Mouse (Mus musculus): ENCODE data around the gene Wars. TPM values are rescaled to one million over a fixed set of nuclear protein-coding genes. Genes with fewer than 3 reads are reported as not detected.

Wars gene
- polyA plus RNA-seq, 1 experiment from 2014 or later = 156 TPM

- Histone ChIP-seq H3K9me3 (replicated peaks) (no peaks in the 10 kb centered on the region), H3K36me3 (no peaks in the 10 kb centered on the region), H3K4me3 (no peak overlapping the region), H3K4me1 (peaks cover 33% of the 10 kb centered on the region), H3K27ac (replicated peaks) (no peak overlapping the region), H3K27me3 (ENCODE audit: low read depth, poor library complexity, severe bottlenecking) (no peaks in the 10 kb centered on the region)
- WGBS = 94% methylated on average over 2 of the region's 2 CpGs
- DNase-seq (ENCODE audit: low spot score) = no peak
Observed at GRCm38 (mm10) chr12:108928249-108928648, 34.3 kb upstream of the Wars start.

- DNase-seq (ENCODE audit: low spot score) = no peak
Observed at GRCm38 (mm10) chr12:108926606-108927111, 32.7 kb upstream of the Wars start.

GRCm38 (mm10) chr12:108918753-108919152, 24.8 kb upstream of the Wars start:
- Histone ChIP-seq H3K4me3 (no peak overlapping the region), H3K4me1 (peaks cover 51% of the 10 kb centered on the region), H3K27ac (replicated peaks) (no peak overlapping the region), H3K27me3 (ENCODE audit: low read depth, poor library complexity, severe bottlenecking) (0 out of 2 replicates have a peak, but pooled peaks cover 5% of the 10 kb centered on the region), H3K36me3 (no peaks in the 10 kb centered on the region), H3K9me3 (replicated peaks) (no peaks in the 10 kb centered on the region)
- no peak for DNase-seq (ENCODE audit: low spot score)
- 78% methylated on average over 4 of the region's 4 CpGs for WGBS

More at GRCm38 (mm10) chr12:108926606-108927111, 32.7 kb upstream of the Wars start:
- Histone ChIP-seq H3K4me3 (no peak overlapping the region), H3K27ac (replicated peaks) (no peak overlapping the region), H3K9me3 (replicated peaks) (no peaks in the 10 kb centered on the region), H3K4me1 (peaks cover 25% of the 10 kb centered on the region), H3K36me3 (no peaks in the 10 kb centered on the region), H3K27me3 (ENCODE audit: low read depth, poor library complexity, severe bottlenecking) (no peaks in the 10 kb centered on the region)
- WGBS = 67% methylated on average over 10 of the region's 11 CpGs

- 76% methylated on average over 9 of the region's 9 CpGs for WGBS
- no peak for DNase-seq (ENCODE audit: low spot score)
- Histone ChIP-seq H3K27ac (replicated peaks) (peak overlapping the region; percentile 59), H3K36me3 (no peaks in the 10 kb centered on the region), H3K4me1 (peaks cover 63% of the 10 kb centered on the region), H3K9me3 (replicated peaks) (no peaks in the 10 kb centered on the region), H3K4me3 (no peak overlapping the region), H3K27me3 (ENCODE audit: low read depth, poor library complexity, severe bottlenecking) (0 out of 2 replicates have a peak, but pooled peaks cover 5% of the 10 kb centered on the region)
Observed at GRCm38 (mm10) chr12:108917509-108917908, 23.5 kb upstream of the Wars start.

- Histone ChIP-seq H3K27ac (replicated peaks) (peak overlapping the region; percentile 77), H3K4me3 (no peak overlapping the region), H3K9me3 (replicated peaks) (no peaks in the 10 kb centered on the region), H3K36me3 (no peaks in the 10 kb centered on the region), H3K4me1 (peaks cover 63% of the 10 kb centered on the region), H3K27me3 (ENCODE audit: low read depth, poor library complexity, severe bottlenecking) (0 out of 2 replicates have a peak, but pooled peaks cover 5% of the 10 kb centered on the region)
- no peak for DNase-seq (ENCODE audit: low spot score)
- WGBS = 51% methylated on average over 7 of the region's 7 CpGs
Observed at GRCm38 (mm10) chr12:108916447-108917042, 22.6 kb upstream of the Wars start.

- Histone ChIP-seq H3K27me3 (ENCODE audit: low read depth, poor library complexity, severe bottlenecking) (0 out of 2 replicates have a peak, but pooled peaks cover 5% of the 10 kb centered on the region), H3K9me3 (replicated peaks) (no peaks in the 10 kb centered on the region), H3K4me3 (no peak overlapping the region), H3K36me3 (no peaks in the 10 kb centered on the region), H3K27ac (replicated peaks) (peak overlapping the region; percentile 77), H3K4me1 (peaks cover 63% of the 10 kb centered on the region)
- WGBS = 15% methylated on average over 6 of the region's 6 CpGs
- DNase-seq (ENCODE audit: low spot score) = peak; percentile 75
Observed at GRCm38 (mm10) chr12:108915893-108916292, 21.9 kb upstream of the Wars start.

GRCm38 (mm10) chr12:108914709-108915340, 20.9 kb upstream of the Wars start:
- H3K9me3 ChIP-seq (replicated peaks) = no peaks in the 10 kb centered on the region
- H3K27ac ChIP-seq (replicated peaks) = peak overlapping the region; percentile 77
- no peak overlapping the region for H3K4me3 ChIP-seq
- H3K27me3 ChIP-seq (ENCODE audit: low read depth, poor library complexity, severe bottlenecking) = 0 out of 2 replicates have a peak, but pooled peaks cover 5% of the 10 kb centered on the region
- H3K4me1 ChIP-seq = peaks cover 63% of the 10 kb centered on the region
- 74% methylated on average over 12 of the region's 12 CpGs for WGBS
- no peak for DNase-seq (ENCODE audit: low spot score)
- no peaks in the 10 kb centered on the region for H3K36me3 ChIP-seq

- H3K36me3 ChIP-seq = no peaks in the 10 kb centered on the region
- peaks cover 62% of the 10 kb centered on the region for H3K4me1 ChIP-seq
- no peaks in the 10 kb centered on the region for H3K9me3 ChIP-seq (replicated peaks)
- 0 out of 2 replicates have a peak, but pooled peaks cover 5% of the 10 kb centered on the region for H3K27me3 ChIP-seq (ENCODE audit: low read depth, poor library complexity, severe bottlenecking)
- WGBS = 69% methylated on average over 3 of the region's 3 CpGs
- no peak for DNase-seq (ENCODE audit: low spot score)
- no peak overlapping the region for H3K4me3 ChIP-seq
- peak overlapping the region; percentile 77 for H3K27ac ChIP-seq (replicated peaks)
Observed at GRCm38 (mm10) chr12:108914198-108914597, 20.2 kb upstream of the Wars start.

- no peaks in the 10 kb centered on the region for H3K36me3 ChIP-seq
- no peaks in the 10 kb centered on the region for H3K9me3 ChIP-seq (replicated peaks)
- WGBS = 87% methylated on average over 2 of the region's 2 CpGs
- H3K27ac ChIP-seq (replicated peaks) = no peak overlapping the region
- 0 out of 2 replicates have a peak, but pooled peaks cover 5% of the 10 kb centered on the region for H3K27me3 ChIP-seq (ENCODE audit: low read depth, poor library complexity, severe bottlenecking)
- no peak overlapping the region for H3K4me3 ChIP-seq
- DNase-seq (ENCODE audit: low spot score) = no peak
- peaks cover 57% of the 10 kb centered on the region for H3K4me1 ChIP-seq
Observed at GRCm38 (mm10) chr12:108912442-108912841, 18.5 kb upstream of the Wars start.

GRCm38 (mm10) chr12:108909846-108910433, 16.0 kb upstream of the Wars start:
- Histone ChIP-seq H3K27ac (replicated peaks) (peak overlapping the region; percentile 60), H3K36me3 (no peaks in the 10 kb centered on the region), H3K27me3 (ENCODE audit: low read depth, poor library complexity, severe bottlenecking) (0 out of 2 replicates have a peak, but pooled peaks cover 5% of the 10 kb centered on the region), H3K4me3 (no peak overlapping the region), H3K9me3 (replicated peaks) (no peaks in the 10 kb centered on the region), H3K4me1 (peaks cover 55% of the 10 kb centered on the region)
- no peak for DNase-seq (ENCODE audit: low spot score)
- 78% methylated on average over 8 of the region's 8 CpGs for WGBS

GRCm38 (mm10) chr12:108906398-108906797, 12.4 kb upstream of the Wars start:
- no peaks in the 10 kb centered on the region for H3K36me3 ChIP-seq
- H3K27ac ChIP-seq (replicated peaks) = peak overlapping the region; percentile 63; the same call in 1 of the 2 replicates
- 77% methylated on average over 12 of the region's 12 CpGs for WGBS
- 0 out of 2 replicates have a peak, but pooled peaks cover 5% of the 10 kb centered on the region for H3K27me3 ChIP-seq (ENCODE audit: low read depth, poor library complexity, severe bottlenecking)
- no peak for DNase-seq (ENCODE audit: low spot score)
- H3K4me3 ChIP-seq = no peak overlapping the region
- H3K9me3 ChIP-seq (replicated peaks) = no peaks in the 10 kb centered on the region
- peaks cover 41% of the 10 kb centered on the region for H3K4me1 ChIP-seq

- H3K4me1 ChIP-seq = peaks cover 41% of the 10 kb centered on the region
- DNase-seq (ENCODE audit: low spot score) = peak; percentile 30
Observed at GRCm38 (mm10) chr12:108905620-108906302, 11.8 kb upstream of the Wars start.

More at GRCm38 (mm10) chr12:108905620-108906302, 11.8 kb upstream of the Wars start:
- Histone ChIP-seq H3K9me3 (replicated peaks) (no peaks in the 10 kb centered on the region), H3K4me3 (no peak overlapping the region), H3K27ac (replicated peaks) (peak overlapping the region; percentile 75), H3K27me3 (ENCODE audit: low read depth, poor library complexity, severe bottlenecking) (0 out of 2 replicates have a peak, but pooled peaks cover 5% of the 10 kb centered on the region), H3K36me3 (no peaks in the 10 kb centered on the region)
- WGBS = 28% methylated on average over 14 of the region's 14 CpGs

Measured in midbrain, embryonic 10.5 days (tissue).